Mouse (Mus musculus): ENCODE measurements around the gene Gm42906. TPM values are rescaled to one million over a fixed set of nuclear protein-coding genes. Genes with fewer than 3 reads are reported as not detected.

The Gm42906 gene
- polyA plus RNA-seq, 2 experiments, result not detected

GRCm38 (mm10) chr5:151222791-151223190 is 205.2 kb downstream of the Gm42906 start:
- TF ChIP-seq POLR2A (IDR thresholded peaks at IDR 0.05; ENCODE audit: borderline replicate concordance, extremely low read depth, insufficient read depth, insufficient read length), result no peak
- 94% methylated on average over 1 of the region's 1 CpGs for WGBS
- H3K9ac ChIP-seq (ENCODE audit: low read depth, low read length, severe bottlenecking), result no peak overlapping the region
- H3K36me3 ChIP-seq (ENCODE audit: control insufficient read depth, insufficient read depth, low read length), result no peaks in the 10 kb centered on the region
- H3K27ac ChIP-seq (replicated peaks; ENCODE audit: low read depth, low read length), result no peak overlapping the region
- no peak for DNase-seq (ENCODE audit: low spot score)
- ATAC-seq (ENCODE audit: low FRiP score, low read depth), result no peak
- H3K9me3 ChIP-seq (ENCODE audit: control insufficient read depth, low read length), result no peaks in the 10 kb centered on the region
- H3K4me1 ChIP-seq (ENCODE audit: control insufficient read depth, insufficient read depth, low read length), result no peaks in the 10 kb centered on the region
- no peaks in the 10 kb centered on the region for H3K27me3 ChIP-seq (ENCODE audit: control insufficient read depth, insufficient read depth, low read length)
- no peak overlapping the region for H3K4me3 ChIP-seq (replicated peaks; ENCODE audit: low read length)
- H3K4me2 ChIP-seq (replicated peaks; ENCODE audit: low read depth, low read length, severe bottlenecking), result no peak overlapping the region

GRCm38 (mm10) chr5:151218689-151219115 is 209.3 kb downstream of the Gm42906 start:
- Histone ChIP-seq H3K4me1 (ENCODE audit: control insufficient read depth, insufficient read depth, low read length) (0 out of 2 replicates have a peak, but pooled peaks cover 4% of the 10 kb centered on the region), H3K27ac (replicated peaks; ENCODE audit: low read depth, low read length) (no peak overlapping the region), H3K4me2 (replicated peaks; ENCODE audit: low read depth, low read length, severe bottlenecking) (no peak overlapping the region), H3K36me3 (ENCODE audit: control insufficient read depth, insufficient read depth, low read length) (no peaks in the 10 kb centered on the region), H3K4me3 (replicated peaks; ENCODE audit: low read length) (no peak overlapping the region), H3K9me3 (ENCODE audit: control insufficient read depth, low read length) (no peaks in the 10 kb centered on the region), H3K9ac (ENCODE audit: low read depth, low read length, severe bottlenecking) (no peak overlapping the region), H3K27me3 (ENCODE audit: control insufficient read depth, insufficient read depth, low read length) (no peaks in the 10 kb centered on the region)
- DNase-seq (ENCODE audit: low spot score) (no peak), ATAC-seq (ENCODE audit: low FRiP score, low read depth) (peak; percentile 87)
- no peak for TF ChIP-seq POLR2A (IDR thresholded peaks at IDR 0.05; ENCODE audit: borderline replicate concordance, extremely low read depth, insufficient read depth, insufficient read length)
- 65% methylated on average over 6 of the region's 6 CpGs for WGBS

GRCm38 (mm10) chr5:151213097-151213496 is 214.9 kb downstream of the Gm42906 start:
- Histone ChIP-seq H3K36me3 (ENCODE audit: control insufficient read depth, insufficient read depth, low read length) (no peaks in the 10 kb centered on the region), H3K27me3 (ENCODE audit: control insufficient read depth, insufficient read depth, low read length) (no peaks in the 10 kb centered on the region), H3K9ac (ENCODE audit: low read depth, low read length, severe bottlenecking) (no peak overlapping the region), H3K9me3 (ENCODE audit: control insufficient read depth, low read length) (no peaks in the 10 kb centered on the region), H3K4me1 (ENCODE audit: control insufficient read depth, insufficient read depth, low read length) (0 out of 2 replicates have a peak, but pooled peaks cover 4% of the 10 kb centered on the region), H3K27ac (replicated peaks; ENCODE audit: low read depth, low read length) (no peak overlapping the region), H3K4me2 (replicated peaks; ENCODE audit: low read depth, low read length, severe bottlenecking) (no peak overlapping the region), H3K4me3 (replicated peaks; ENCODE audit: low read length) (no peak overlapping the region)
- ATAC-seq (ENCODE audit: low FRiP score, low read depth) (no peak), DNase-seq (ENCODE audit: low spot score) (no peak)
- no peak for TF ChIP-seq POLR2A (IDR thresholded peaks at IDR 0.05; ENCODE audit: borderline replicate concordance, extremely low read depth, insufficient read depth, insufficient read length)
- 80% methylated on average over 3 of the region's 3 CpGs for whole genome bisulfite sequencing

GRCm38 (mm10) chr5:151210869-151211268 is 217.1 kb downstream of the Gm42906 start:
- DNase-seq (ENCODE audit: low spot score), result no peak
- no peak overlapping the region for H3K4me3 ChIP-seq (replicated peaks; ENCODE audit: low read length)
- no peaks in the 10 kb centered on the region for H3K9me3 ChIP-seq (ENCODE audit: control insufficient read depth, low read length)
- ATAC-seq (ENCODE audit: low FRiP score, low read depth), result no peak
- H3K27me3 ChIP-seq (ENCODE audit: control insufficient read depth, insufficient read depth, low read length), result no peaks in the 10 kb centered on the region
- H3K4me2 ChIP-seq (replicated peaks; ENCODE audit: low read depth, low read length, severe bottlenecking), result no peak overlapping the region
- H3K36me3 ChIP-seq (ENCODE audit: control insufficient read depth, insufficient read depth, low read length), result no peaks in the 10 kb centered on the region
- H3K9ac ChIP-seq (ENCODE audit: low read depth, low read length, severe bottlenecking), result no peak overlapping the region
- no peak overlapping the region for H3K27ac ChIP-seq (replicated peaks; ENCODE audit: low read depth, low read length)
- 88% methylated on average over 1 of the region's 1 CpGs for WGBS
- no peak for TF ChIP-seq POLR2A (IDR thresholded peaks at IDR 0.05; ENCODE audit: borderline replicate concordance, extremely low read depth, insufficient read depth, insufficient read length)
- H3K4me1 ChIP-seq (ENCODE audit: control insufficient read depth, insufficient read depth, low read length), result no peaks in the 10 kb centered on the region

- ATAC-seq (ENCODE audit: low FRiP score, low read depth), result no peak
- H3K4me3 ChIP-seq (replicated peaks; ENCODE audit: low read length), result no peak overlapping the region
- TF ChIP-seq POLR2A (IDR thresholded peaks at IDR 0.05; ENCODE audit: borderline replicate concordance, extremely low read depth, insufficient read depth, insufficient read length), result no peak
- no peaks in the 10 kb centered on the region for H3K36me3 ChIP-seq (ENCODE audit: control insufficient read depth, insufficient read depth, low read length)
- no peaks in the 10 kb centered on the region for H3K27me3 ChIP-seq (ENCODE audit: control insufficient read depth, insufficient read depth, low read length)
- H3K4me2 ChIP-seq (replicated peaks; ENCODE audit: low read depth, low read length, severe bottlenecking), result no peak overlapping the region
- 86% methylated on average over 2 of the region's 2 CpGs for WGBS
- H3K9me3 ChIP-seq (ENCODE audit: control insufficient read depth, low read length), result no peaks in the 10 kb centered on the region; the same call in 1 of the 2 replicates
- no peaks in the 10 kb centered on the region for H3K4me1 ChIP-seq (ENCODE audit: control insufficient read depth, insufficient read depth, low read length)
- no peak for DNase-seq (ENCODE audit: low spot score)
- H3K9ac ChIP-seq (ENCODE audit: low read depth, low read length, severe bottlenecking), result no peak overlapping the region
- no peak overlapping the region for H3K27ac ChIP-seq (replicated peaks; ENCODE audit: low read depth, low read length)
Observed at GRCm38 (mm10) chr5:151210060-151210459, 217.9 kb downstream of the Gm42906 start.

GRCm38 (mm10) chr5:151205017-151205416 is 222.9 kb downstream of the Gm42906 start:
- H3K27me3 ChIP-seq (ENCODE audit: control insufficient read depth, insufficient read depth, low read length), result no peaks in the 10 kb centered on the region
- DNase-seq (ENCODE audit: low spot score), result no peak
- no peaks in the 10 kb centered on the region; the same call in 1 of the 2 replicates for H3K9me3 ChIP-seq (ENCODE audit: control insufficient read depth, low read length)
- no peaks in the 10 kb centered on the region for H3K36me3 ChIP-seq (ENCODE audit: control insufficient read depth, insufficient read depth, low read length)
- 92% methylated on average over 4 of the region's 4 CpGs for WGBS
- ATAC-seq (ENCODE audit: low FRiP score, low read depth), result no peak
- no peaks in the 10 kb centered on the region; the same call in 1 of the 2 replicates for H3K4me1 ChIP-seq (ENCODE audit: control insufficient read depth, insufficient read depth, low read length)
- no peak overlapping the region for H3K9ac ChIP-seq (ENCODE audit: low read depth, low read length, severe bottlenecking)
- no peak for TF ChIP-seq POLR2A (IDR thresholded peaks at IDR 0.05; ENCODE audit: borderline replicate concordance, extremely low read depth, insufficient read depth, insufficient read length)
- H3K27ac ChIP-seq (replicated peaks; ENCODE audit: low read depth, low read length), result no peak overlapping the region
- H3K4me2 ChIP-seq (replicated peaks; ENCODE audit: low read depth, low read length, severe bottlenecking), result no peak overlapping the region
- no peak overlapping the region for H3K4me3 ChIP-seq (replicated peaks; ENCODE audit: low read length)
